In the genomic region with DNA sequence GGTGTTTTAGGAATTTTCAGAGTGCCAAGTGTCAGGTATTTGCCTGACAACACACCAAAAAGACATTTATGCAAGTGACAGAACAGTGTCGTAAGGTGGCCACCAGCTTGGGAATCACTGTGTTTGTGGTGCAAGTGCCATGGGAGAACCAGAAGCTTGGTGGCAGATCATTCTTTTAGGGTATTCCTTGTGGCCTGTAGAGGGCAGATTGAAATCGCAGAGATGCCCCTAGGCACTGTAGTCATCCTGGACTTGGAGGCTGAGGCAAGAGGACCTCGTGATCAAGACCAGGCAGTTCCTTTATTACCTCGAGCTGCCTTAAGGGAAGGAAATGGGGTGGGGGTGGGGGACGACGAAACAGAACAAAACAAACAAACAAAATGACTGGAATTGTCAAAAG, we compare ENCODE assay signal across 9 mouse cellular contexts.
DNase-seq lines count a peak whose midpoint lies in the region; ATAC-seq and TF ChIP-seq lines count a peak whose summit lies in the region.
"Had no signal": no experiment of that assay in that cellular context is flagged by ENCODE, and none has a peak within 500 bp of the region (broad histone marks: within the 10 kb centered on the region; RNA-seq: fewer than 3 reads in every experiment).

No protein-coding gene starts in this region.

- 45% methylated on average over 6 of the region's 6 CpGs for WGBS in liver, postnatal 0 days (ENCODE audit: insufficient replicate concordance)
- 69% methylated on average over 6 of the region's 6 CpGs for WGBS in stomach, embryonic 15.5 days
- 86% methylated on average over 6 of the region's 6 CpGs for WGBS in midbrain, embryonic 14.5 days

- no peak overlapping the region for H3K9ac ChIP-seq in liver, postnatal 0 days (replicated peaks)
- no peak overlapping the region for H3K9ac ChIP-seq in stomach, embryonic 15.5 days
- H3K9ac ChIP-seq in midbrain, embryonic 14.5 days (replicated peaks; ENCODE audit: low read length), result no peak overlapping the region

- peak; percentile 72 for ATAC-seq in liver, postnatal 0 days
- no peak for ATAC-seq in stomach, embryonic 15.5 days (ENCODE audit: insufficient read depth, low FRiP score, low read depth)
- no peak for ATAC-seq in midbrain, embryonic 14.5 days (ENCODE audit: low FRiP score, low TSS enrichment)

- no peak overlapping the region for H3K4me3 ChIP-seq in liver, postnatal 0 days (ENCODE audit: low read depth, low read length)
- no peak overlapping the region for H3K4me3 ChIP-seq in stomach, embryonic 15.5 days (replicated peaks)
- no peak overlapping the region for H3K4me3 ChIP-seq in midbrain, embryonic 14.5 days (replicated peaks; ENCODE audit: low read depth, low read length)
- H3K4me3 ChIP-seq: myocyte had no signal

- peak overlapping the region; percentile 85 for H3K27ac ChIP-seq in liver, postnatal 0 days (ENCODE audit: low read depth)
- peak overlapping the region; percentile 53; the same call in 1 of the 2 replicates for H3K27ac ChIP-seq in stomach, embryonic 15.5 days
- no peak overlapping the region for H3K27ac ChIP-seq in midbrain, embryonic 14.5 days (replicated peaks; ENCODE audit: low read depth, low read length)

- H3K4me1 ChIP-seq in liver, postnatal 0 days (ENCODE audit: insufficient read depth), result peaks cover 8% of the 10 kb centered on the region
- H3K4me1 ChIP-seq in stomach, embryonic 15.5 days, result no peaks in the 10 kb centered on the region
- H3K4me1 ChIP-seq in midbrain, embryonic 14.5 days (ENCODE audit: control insufficient read depth, insufficient read depth, low read length), result 0 out of 2 replicates have a peak, but pooled peaks cover 2% of the 10 kb centered on the region

- TF ChIP-seq EP300 in liver, postnatal 0 days (IDR thresholded peaks at IDR 0.05; ENCODE audit: low read depth), result no peak

- no peaks in the 10 kb centered on the region for H3K36me3 ChIP-seq in liver, postnatal 0 days (replicated peaks; ENCODE audit: insufficient read depth, low read length)
- H3K36me3 ChIP-seq in stomach, embryonic 15.5 days, result no peaks in the 10 kb centered on the region
- no peaks in the 10 kb centered on the region for H3K36me3 ChIP-seq in midbrain, embryonic 14.5 days (ENCODE audit: control insufficient read depth, insufficient read depth, low read length)

- H3K9me3 ChIP-seq in liver, postnatal 0 days (ENCODE audit: low read length), result no peaks in the 10 kb centered on the region
- H3K9me3 ChIP-seq in stomach, embryonic 15.5 days, result no peaks in the 10 kb centered on the region
- H3K9me3 ChIP-seq in midbrain, embryonic 14.5 days (ENCODE audit: control insufficient read depth, low read length), result no peaks in the 10 kb centered on the region

- H3K27me3 ChIP-seq in liver, postnatal 0 days (ENCODE audit: insufficient read depth, low read length), result no peaks in the 10 kb centered on the region
- H3K27me3 ChIP-seq in stomach, embryonic 15.5 days (replicated peaks), result no peaks in the 10 kb centered on the region
- H3K27me3 ChIP-seq in midbrain, embryonic 14.5 days (ENCODE audit: control insufficient read depth, insufficient read depth, low read length), result no peaks in the 10 kb centered on the region

- peak; percentile 63 for TF ChIP-seq CTCF in liver, postnatal 0 days (IDR thresholded peaks at IDR 0.05; ENCODE audit: low read depth)

- peak overlapping the region; percentile 36 for H3K4me2 ChIP-seq in liver, postnatal 0 days (ENCODE audit: low read depth, low read length)
- H3K4me2 ChIP-seq in stomach, embryonic 15.5 days, result no peak overlapping the region
- H3K4me2 ChIP-seq in midbrain, embryonic 14.5 days (ENCODE audit: low read length), result no peak overlapping the region

- peak; percentile 8 to 13 for DNase-seq in frontal cortex, postnatal 10 days (ENCODE audit: low spot score in 2 of 2)
- DNase-seq in frontal cortex, postnatal 25 days (ENCODE audit: low spot score in 2 of 2), result no peak
- peak; percentile 29 to 38 for DNase-seq in right cerebral cortex, postnatal 10 days (ENCODE audit: low spot score in 2 of 2)
- DNase-seq in right cerebral cortex, postnatal 4 days, result no peak
- no peak for DNase-seq in liver, postnatal 0 days
- no peak for DNase-seq in retina, postnatal 1 day
- DNase-seq in midbrain, embryonic 14.5 days, result no peak

Comparison
In these comparisons a context has a peak if more than half of its experiments do, and no peak if none do; other contexts are left out.
1. DNase-seq: peak in frontal cortex, postnatal 10 days (2 of 2) and right cerebral cortex, postnatal 10 days (2 of 2); none in frontal cortex, postnatal 25 days (0 of 2), right cerebral cortex, postnatal 4 days (single experiment), liver, postnatal 0 days (single experiment), retina, postnatal 1 day (single experiment) and midbrain, embryonic 14.5 days (single experiment).